Mouse (Mus musculus) embryonic facial prominence, embryonic 14.5 days (tissue): Measurements from ENCODE around the gene Hist1h4a. TPM values are rescaled to one million over a fixed set of nuclear protein-coding genes. Genes with fewer than 3 reads are reported as not detected.
"Not testable (repeated sequence)": the region's sequence is repeated elsewhere in the genome, so short reads cannot be mapped to it uniquely, and the experiment has no call there.

Experiments
- ATAC-seq: fragments of 200-750 bp; cut with Nextera tagmentation; 2 replicates; pipeline ENCODE4 v1.8.0; 2017; ENCODE audit warnings: low read depth, moderate number of reproducible peaks, moderate TSS enrichment
- DNase-seq: peaks from one replicate; pipeline ENCODE4 v3.0.0-alpha.2; 2015; ENCODE audit warnings: low spot score
- H3K27ac ChIP-seq: fragments of 300-500 bp; sonication (generic); replicated peaks from 2 replicates; pipeline ENCODE4 v1.5.1; 2014; ENCODE audit warnings: low read depth, mild to moderate bottlenecking, low read length, moderate library complexity
- H3K27me3 ChIP-seq: fragments of 300-500 bp; sonication (generic); replicated peaks from 2 replicates; pipeline ENCODE4 v1.6.1; 2014; ENCODE audit warnings: low read length; ENCODE audit not compliant: control insufficient read depth, insufficient read depth
- H3K36me3 ChIP-seq: fragments of 300-500 bp; sonication (generic); 2 replicates; pipeline ENCODE4 v1.6.1; 2014; ENCODE audit warnings: low read length, mixed read lengths; ENCODE audit not compliant: control insufficient read depth, insufficient read depth
- H3K4me1 ChIP-seq: fragments of 300-500 bp; sonication (generic); 2 replicates; pipeline ENCODE4 v1.6.1; 2014; ENCODE audit warnings: antibody characterized with exemption, low read length; ENCODE audit not compliant: control insufficient read depth, insufficient read depth
- H3K4me2 ChIP-seq: fragments of 300-500 bp; sonication (generic); 2 replicates; pipeline ENCODE4 v1.6.1; 2014; ENCODE audit warnings: low read depth, mild to moderate bottlenecking, low read length, moderate library complexity, mixed read lengths
- H3K4me3 ChIP-seq: fragments of 300-500 bp; sonication (generic); 2 replicates; pipeline ENCODE4 v1.5.1; 2014; ENCODE audit warnings: low read depth, mild to moderate bottlenecking, low read length
- H3K9ac ChIP-seq: fragments of 300-500 bp; sonication (generic); 2 replicates; pipeline ENCODE4 v1.6.1; 2014; ENCODE audit warnings: low read depth, mild to moderate bottlenecking, low read length, moderate library complexity, mixed read lengths
- H3K9me3 ChIP-seq: fragments of 300-500 bp; sonication (generic); 2 replicates; pipeline ENCODE4 v1.6.1; 2016; ENCODE audit warnings: low read length; ENCODE audit not compliant: control insufficient read depth
- WGBS: fragments of 180-500 bp; shearing (Covaris S2); extraction: QIAGEN DNeasy Blood & Tissue Kit; methylation state at CpG from one replicate; pipeline ENCODE4 v1.1.7; 2014; 5-methylcytosine and 5-hydroxymethylcytosine counted together
- polyA plus RNA-seq: library from polyadenylated mRNA; unstranded; fragments of >200 nt; fragmentation: Nextera tagmentation; extraction: Ambion mirVana; gene quantifications from 2 replicates; pipeline ENCODE4 v1.2.1, GENCODE M21; 2014

Gene Hist1h4a
- polyA plus RNA-seq, 1 experiment from 2014 or later, result 0.74 TPM

GRCm38 (mm10) chr13:23752742-23753172 is 8.3 kb downstream of the Hist1h4a start:
- H3K4me3 ChIP-seq, result peak overlapping the region; percentile 38
- H3K27ac ChIP-seq, result peak overlapping the region; percentile 82
- peak overlapping the region; percentile 54 for H3K4me2 ChIP-seq
- 3% methylated on average over 6 of the region's 6 CpGs for WGBS
- H3K36me3 ChIP-seq, result no peaks in the 10 kb centered on the region
- H3K4me1 ChIP-seq, result peaks cover 9% of the 10 kb centered on the region
- peak overlapping the region; percentile 66 for H3K9ac ChIP-seq
- no peaks in the 10 kb centered on the region for H3K27me3 ChIP-seq
- DNase-seq (no peak), ATAC-seq (no peak)
- no peaks in the 10 kb centered on the region for H3K9me3 ChIP-seq

- H3K9ac ChIP-seq, result peak within 1 kb of the TSS; percentile 73
These were observed 8.8 kb downstream of the Hist1h4a start, which contains the start of gene Hist1h3b for GRCm38 (mm10) chr13:23752067-23752741. TSS of gene Hist1h3b (plus strand) at chr13:23752267.

GRCm38 (mm10) chr13:23751478-23751956 is 9.5 kb downstream of the Hist1h4a start:
- Histone ChIP-seq H3K4me1 (peaks cover 10% of the 10 kb centered on the region), H3K4me2 (peak overlapping the region; percentile 63), H3K36me3 (no peaks in the 10 kb centered on the region), H3K9me3 (no peaks in the 10 kb centered on the region), H3K27me3 (no peaks in the 10 kb centered on the region), H3K9ac (peak overlapping the region; percentile 73), H3K27ac (peak overlapping the region; percentile 95), H3K4me3 (peak overlapping the region; percentile 44)
- WGBS, result 1% methylated on average over 11 of the region's 11 CpGs
- no peak for DNase-seq
- no peak for ATAC-seq

More at GRCm38 (mm10) chr13:23752067-23752741, 8.8 kb downstream of the Hist1h4a start, which contains the start of gene Hist1h3b:
- under 1% methylated on average over 13 of the region's 47 CpGs for WGBS
- Histone ChIP-seq H3K4me3 (peak within 1 kb of the TSS; percentile 44), H3K27ac (peak within 1 kb of the TSS; percentile 95), H3K4me2 (peak within 1 kb of the TSS; percentile 63)
- not testable (repeated sequence) for H3K27me3 ChIP-seq, H3K4me1 ChIP-seq, H3K9me3 ChIP-seq, H3K36me3 ChIP-seq
- DNase-seq, result peak; percentile 99
- peak; percentile 88 for ATAC-seq

GRCm38 (mm10) chr13:23750839-23751477 is 10.1 kb downstream of the Hist1h4a start, which contains the start of gene Hist1h2ab:
TSS of gene Hist1h2ab (plus strand) at chr13:23751126.
- H3K27me3 ChIP-seq, H3K9me3 ChIP-seq, H3K36me3 ChIP-seq, H3K4me1 ChIP-seq: not testable (repeated sequence)
- peak within 1 kb of the TSS; percentile 73 for H3K9ac ChIP-seq
- peak; percentile 38 for ATAC-seq
- DNase-seq, result peak; percentile 93
- 1% methylated on average over 25 of the region's 47 CpGs for WGBS
- H3K4me2 ChIP-seq, result peak within 1 kb of the TSS; percentile 63
- peak within 1 kb of the TSS; percentile 44 for H3K4me3 ChIP-seq
- peak within 1 kb of the TSS; percentile 95 for H3K27ac ChIP-seq

- WGBS, result 95% methylated on average over 5 of the region's 5 CpGs
- Histone ChIP-seq H3K36me3 (no peaks in the 10 kb centered on the region), H3K4me2 (no peak overlapping the region), H3K27ac (peak overlapping the region; percentile 95), H3K27me3 (no peaks in the 10 kb centered on the region), H3K9ac (no peak overlapping the region), H3K4me1 (peaks cover 10% of the 10 kb centered on the region), H3K9me3 (no peaks in the 10 kb centered on the region), H3K4me3 (no peak overlapping the region)
- ATAC-seq (no peak), DNase-seq (no peak)
These were observed 11.4 kb downstream of the Hist1h4a start for GRCm38 (mm10) chr13:23749563-23750121.

GRCm38 (mm10) chr13:23747892-23748288 is 13.1 kb downstream of the Hist1h4a start:
- Histone ChIP-seq H3K4me2 (peak overlapping the region; percentile 84), H3K4me1 (peaks cover 12% of the 10 kb centered on the region), H3K4me3 (peak overlapping the region; percentile 47), H3K9ac (peak overlapping the region; percentile 61; the same call in 1 of the 2 replicates), H3K27me3 (no peaks in the 10 kb centered on the region), H3K9me3 (no peaks in the 10 kb centered on the region), H3K36me3 (no peaks in the 10 kb centered on the region), H3K27ac (peak overlapping the region; percentile 100)
- 2% methylated on average over 4 of the region's 4 CpGs for WGBS
- ATAC-seq, result no peak
- DNase-seq, result no peak

GRCm38 (mm10) chr13:23747081-23747891 is 13.7 kb downstream of the Hist1h4a start:
- Histone ChIP-seq H3K4me1 (peaks cover 10% of the 10 kb centered on the region), H3K4me3 (peak overlapping the region; percentile 47), H3K27ac (peak overlapping the region; percentile 100), H3K9ac (peak overlapping the region; percentile 61), H3K9me3 (no peaks in the 10 kb centered on the region), H3K36me3 (no peaks in the 10 kb centered on the region), H3K27me3 (no peaks in the 10 kb centered on the region), H3K4me2 (peak overlapping the region; percentile 84)
- ATAC-seq (no peak), DNase-seq (no peak)
- 5% methylated on average over 7 of the region's 13 CpGs for WGBS
